Mouse (Mus musculus) forebrain, embryonic 16.5 days (tissue): ENCODE results near the gene Ptprr. TPM values are rescaled to one million over a fixed set of nuclear protein-coding genes. Genes with fewer than 3 reads are reported as not detected.
A peak's percentile ranks its signal among the peaks of the same experiment; 100 is the strongest.

ENCODE experiments used
- ATAC-seq: fragments of 200-750 bp; cut with Nextera tagmentation; 2 replicates; pipeline ENCODE4 v1.8.0; 2017; ENCODE audit warnings: mild to moderate bottlenecking, moderate library complexity
- H3K27ac ChIP-seq: fragments of 300-500 bp; sonication (generic); 2 replicates; pipeline ENCODE4 v1.5.1; 2014; ENCODE audit warnings: low read length, control low read depth
- H3K27me3 ChIP-seq: fragments of 300-500 bp; sonication (generic); replicated peaks from 2 replicates; pipeline ENCODE4 v1.6.1; 2014; ENCODE audit warnings: low read length; ENCODE audit not compliant: control insufficient read depth, insufficient read depth
- H3K36me3 ChIP-seq: fragments of 300-500 bp; sonication (generic); 2 replicates; pipeline ENCODE4 v1.6.1; 2014; ENCODE audit not compliant: control insufficient read depth, insufficient read depth
- H3K4me1 ChIP-seq: fragments of 300-500 bp; sonication (generic); replicated peaks from 2 replicates; pipeline ENCODE4 v1.6.1; 2014; ENCODE audit warnings: low read length; ENCODE audit not compliant: control insufficient read depth, insufficient read depth
- H3K4me2 ChIP-seq: fragments of 300-500 bp; sonication (generic); 2 replicates; pipeline ENCODE4 v1.6.1; 2014; ENCODE audit warnings: mild to moderate bottlenecking, low read length, control low read depth
- H3K4me3 ChIP-seq: fragments of 300-500 bp; sonication (generic); replicated peaks from 2 replicates; pipeline ENCODE4 v1.5.1; 2014; ENCODE audit warnings: mild to moderate bottlenecking, low read length, control low read depth
- H3K9ac ChIP-seq: fragments of 300-500 bp; sonication (generic); replicated peaks from 2 replicates; pipeline ENCODE4 v1.6.1; 2014; ENCODE audit warnings: low read depth, low read length, control low read depth
- H3K9me3 ChIP-seq: fragments of 300-500 bp; sonication (generic); 2 replicates; pipeline ENCODE4 v1.6.1; 2016; ENCODE audit warnings: low read length; ENCODE audit not compliant: control insufficient read depth
- WGBS: fragments of 180-500 bp; shearing (Covaris S2); extraction: QIAGEN DNeasy Blood & Tissue Kit; methylation state at CpG from one replicate; pipeline ENCODE4 v1.1.7; 2014; 5-methylcytosine and 5-hydroxymethylcytosine counted together
- polyA plus RNA-seq: library from polyadenylated mRNA; unstranded; fragments of >200 nt; fragmentation: Nextera tagmentation; extraction: Ambion mirVana; gene quantifications from 2 replicates; pipeline ENCODE4 v1.2.1, GENCODE M21; 2015

Ptprr gene
- polyA plus RNA-seq, 1 experiment from 2014 or later, result 13.4 TPM

DNA sequence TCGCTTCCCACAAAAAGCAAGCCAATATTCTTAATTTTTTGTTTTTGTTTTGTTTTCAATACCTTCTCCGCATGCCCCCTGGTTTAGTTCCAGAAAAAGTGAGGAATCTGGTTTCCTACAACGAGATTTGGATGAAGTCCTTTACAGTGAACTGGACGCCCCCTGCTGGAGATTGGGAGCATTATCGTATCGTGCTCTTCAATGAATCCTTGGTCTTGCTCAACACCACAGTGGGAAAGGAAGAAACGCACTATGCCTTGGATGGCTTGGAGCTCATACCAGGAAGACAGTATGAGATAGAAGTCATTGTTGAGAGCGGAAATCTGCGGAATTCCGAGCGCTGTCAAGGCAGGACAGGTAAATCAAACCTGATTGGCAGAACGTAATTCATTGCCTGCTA is 301.2 kb downstream of the Ptprr start:
- 18% methylated on average over 12 of the region's 12 CpGs for WGBS
- Histone ChIP-seq H3K4me3 (no peak overlapping the region), H3K9ac (no peak overlapping the region), H3K4me2 (peak overlapping the region; percentile 16; the same call in 1 of the 2 replicates), H3K9me3 (no peaks in the 10 kb centered on the region), H3K27ac (no peak overlapping the region), H3K36me3 (no peaks in the 10 kb centered on the region), H3K27me3 (no peaks in the 10 kb centered on the region), H3K4me1 (no peaks in the 10 kb centered on the region)
- peak; percentile 57; the same call in 1 of the 2 replicates for ATAC-seq

Other genes starting within 250 kb of the Ptprr start
- gene Tspan8, start 201.4 kb upstream of the Ptprr start, polyA plus RNA-seq, result 0.47 and 0.62 TPM in 2 replicates
- 0.19 TPM in 1 of 2 replicates, not detected in the other for gene 4933416C03Rik, start 95.7 kb downstream of the Ptprr start, polyA plus RNA-seq